Mouse (Mus musculus) forebrain, embryonic 11.5 days (tissue): ENCODE measurements at regions not wholly inside any gene's neighbourhood (a gene's known extent, or its start where the extent isn't known, plus 50 kb on each side); places are given as distances from the start of the nearest gene placed in this dataset.
"Not testable (repeated sequence)": the region's sequence is repeated elsewhere in the genome, so short reads cannot be mapped to it uniquely, and the experiment has no call there.

Source experiments
- ATAC-seq: fragments of 200-750 bp; cut with Nextera tagmentation; replicated peaks from 2 replicates; pipeline ENCODE4 v1.8.0; 2017; ENCODE audit warnings: moderate TSS enrichment; ENCODE audit not compliant: low FRiP score
- DNase-seq: peaks from one replicate; pipeline ENCODE4 v3.0.0-alpha.2; 2017; ENCODE audit warnings: low spot score
- H3K27ac ChIP-seq: fragments of 300-500 bp; sonication (generic); 2 replicates; pipeline ENCODE4 v1.5.1; 2014; ENCODE audit warnings: low read depth, low read length
- H3K27me3 ChIP-seq: fragments of 300-500 bp; sonication (generic); 2 replicates; pipeline ENCODE4 v1.6.1; 2014; ENCODE audit warnings: mild to moderate bottlenecking, low read length, mixed read lengths; ENCODE audit not compliant: control insufficient read depth, insufficient read depth
- H3K36me3 ChIP-seq: fragments of 300-500 bp; sonication (generic); 2 replicates; pipeline ENCODE4 v1.6.1; 2014; ENCODE audit warnings: mild to moderate bottlenecking, low read length, moderate library complexity, mixed read lengths; ENCODE audit not compliant: control insufficient read depth, insufficient read depth
- H3K4me1 ChIP-seq: fragments of 300-500 bp; sonication (generic); replicated peaks from 2 replicates; pipeline ENCODE4 v1.6.1; 2014; ENCODE audit warnings: low read length, mixed read lengths; ENCODE audit not compliant: control insufficient read depth, insufficient read depth
- H3K4me2 ChIP-seq: fragments of 300-500 bp; sonication (generic); 2 replicates; pipeline ENCODE4 v1.6.1; 2014; ENCODE audit warnings: low read depth, mild to moderate bottlenecking, low read length, moderate library complexity, mixed read lengths; ENCODE audit not compliant: severe bottlenecking
- H3K4me3 ChIP-seq: fragments of 300-500 bp; sonication (generic); 2 replicates; pipeline ENCODE4 v1.5.1; 2014; ENCODE audit warnings: low read depth, low read length
- H3K9ac ChIP-seq: fragments of 300-500 bp; sonication (generic); 2 replicates; pipeline ENCODE4 v1.6.1; 2014; ENCODE audit warnings: low read length
- H3K9me3 ChIP-seq: fragments of 300-500 bp; sonication (generic); 2 replicates; pipeline ENCODE4 v1.6.1; 2016; ENCODE audit warnings: low read length, mixed read lengths; ENCODE audit not compliant: control insufficient read depth
- WGBS: fragments of 180-500 bp; shearing (Covaris S2); extraction: QIAGEN DNeasy Blood & Tissue Kit; methylation state at CpG from one replicate; pipeline ENCODE4 v1.1.7; 2014; 5-methylcytosine and 5-hydroxymethylcytosine counted together

DNA sequence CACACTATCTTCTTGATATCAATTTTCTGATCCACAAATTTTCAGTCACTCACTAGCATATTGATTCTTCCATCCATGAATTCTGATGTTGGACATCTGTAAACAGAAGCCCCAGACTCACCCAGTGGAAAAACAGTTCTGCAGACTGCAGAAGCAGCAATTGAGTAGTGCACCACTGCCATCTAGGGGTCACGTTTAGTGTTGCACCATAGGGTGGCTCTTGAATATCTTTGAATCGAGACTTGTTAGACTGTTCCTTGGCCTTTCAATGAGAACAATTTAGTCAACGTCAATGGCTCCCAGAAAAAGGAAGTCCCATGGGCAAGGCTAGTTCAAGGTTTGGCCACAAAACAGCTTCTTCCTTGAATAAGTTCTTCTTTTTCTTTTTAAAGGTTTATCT lies 828.1 kb downstream of the Gm10330 start:
- not testable (repeated sequence) for H3K4me1 ChIP-seq, H3K27ac ChIP-seq, H3K4me3 ChIP-seq, H3K4me2 ChIP-seq, H3K9ac ChIP-seq, H3K36me3 ChIP-seq, ATAC-seq, H3K9me3 ChIP-seq, H3K27me3 ChIP-seq, DNase-seq
- 51% methylated on average over 3 of the region's 3 CpGs for WGBS

DNA sequence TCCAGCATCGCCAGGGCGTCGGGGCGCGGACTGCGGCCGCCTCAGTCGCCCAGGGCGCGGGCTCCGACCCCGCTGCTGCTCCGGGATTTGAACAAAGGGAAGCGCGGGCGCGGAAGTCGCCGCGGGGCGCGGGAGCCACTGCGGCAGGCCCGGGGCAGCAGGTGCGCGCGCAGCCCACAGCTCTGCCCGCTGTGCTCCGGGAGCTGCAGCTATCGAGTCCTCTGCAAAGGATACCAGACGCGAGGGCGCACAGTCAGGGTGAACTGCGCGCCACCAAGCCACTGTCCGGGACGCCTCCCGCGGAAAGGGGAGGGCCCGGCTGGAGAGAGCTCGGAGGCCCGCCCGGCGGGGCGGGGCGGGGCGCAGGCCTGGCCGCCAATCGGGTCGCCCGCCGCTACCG lies 873.9 kb downstream of the Gm10330 start:
- under 1% methylated on average over 38 of the region's 53 CpGs for WGBS
- H3K27ac ChIP-seq: not testable (repeated sequence)

More for the DNA sequence above, 873.9 kb downstream of the Gm10330 start:
- not testable (repeated sequence) for H3K36me3 ChIP-seq, H3K4me1 ChIP-seq, H3K27me3 ChIP-seq, H3K9me3 ChIP-seq
- peak overlapping the region; percentile 44 for H3K4me3 ChIP-seq
- DNase-seq (peak; percentile 73), ATAC-seq (peak; percentile 86)
- peak overlapping the region; percentile 55 for H3K9ac ChIP-seq
- H3K4me2 ChIP-seq: peak overlapping the region; percentile 43
